Mouse (Mus musculus) forebrain, embryonic 13.5 days (tissue): ENCODE results near the gene Nap1l4. TPM values are rescaled to one million over a fixed set of nuclear protein-coding genes. Genes with fewer than 3 reads are reported as not detected.

Source experiments
- ATAC-seq: fragments of 200-750 bp; cut with Nextera tagmentation; 2 replicates; pipeline ENCODE4 v1.8.0; 2017
- H3K27ac ChIP-seq: fragments of 300-500 bp; sonication (generic); 2 replicates; pipeline ENCODE4 v1.5.1; 2015; ENCODE audit warnings: inconsistent platforms, mild to moderate bottlenecking, moderate library complexity
- H3K27me3 ChIP-seq: fragments of 300-500 bp; sonication (generic); 2 replicates; pipeline ENCODE4 v1.6.1; 2015; ENCODE audit warnings: mild to moderate bottlenecking, inconsistent platforms
- H3K36me3 ChIP-seq: fragments of 300-500 bp; sonication (generic); 2 replicates; pipeline ENCODE4 v1.6.1; 2015; ENCODE audit warnings: mild to moderate bottlenecking, inconsistent platforms; ENCODE audit not compliant: poor library complexity, severe bottlenecking
- H3K4me1 ChIP-seq: fragments of 300-500 bp; sonication (generic); 2 replicates; pipeline ENCODE4 v1.6.1; 2015; ENCODE audit warnings: inconsistent platforms
- H3K4me2 ChIP-seq: fragments of 300-500 bp; sonication (generic); 2 replicates; pipeline ENCODE4 v1.6.1; 2015; ENCODE audit warnings: inconsistent platforms, mild to moderate bottlenecking, moderate library complexity
- H3K4me3 ChIP-seq: fragments of 300-500 bp; sonication (generic); 2 replicates; pipeline ENCODE4 v1.5.1; 2015; ENCODE audit warnings: mild to moderate bottlenecking, inconsistent platforms
- H3K9ac ChIP-seq: fragments of 300-500 bp; sonication (generic); 2 replicates; pipeline ENCODE4 v1.6.1; 2015; ENCODE audit warnings: mild to moderate bottlenecking, inconsistent platforms
- H3K9me3 ChIP-seq: fragments of 300-500 bp; sonication (generic); replicated peaks from 2 replicates; pipeline ENCODE4 v1.6.1; 2016; ENCODE audit warnings: inconsistent platforms
- WGBS: fragments of 180-500 bp; shearing (Covaris S2); methylation state at CpG from one replicate; pipeline ENCODE4 v1.1.7; 2015; 5-methylcytosine and 5-hydroxymethylcytosine counted together
- polyA plus RNA-seq: library from polyadenylated mRNA; unstranded; fragments of >200 nt; fragmentation: Nextera tagmentation; extraction: Ambion mirVana; gene quantifications from 2 replicates; pipeline ENCODE4 v1.2.1, GENCODE M21; 2015

Nap1l4 gene
- polyA plus RNA-seq, 1 experiment from 2014 or later = 346 TPM

DNA sequence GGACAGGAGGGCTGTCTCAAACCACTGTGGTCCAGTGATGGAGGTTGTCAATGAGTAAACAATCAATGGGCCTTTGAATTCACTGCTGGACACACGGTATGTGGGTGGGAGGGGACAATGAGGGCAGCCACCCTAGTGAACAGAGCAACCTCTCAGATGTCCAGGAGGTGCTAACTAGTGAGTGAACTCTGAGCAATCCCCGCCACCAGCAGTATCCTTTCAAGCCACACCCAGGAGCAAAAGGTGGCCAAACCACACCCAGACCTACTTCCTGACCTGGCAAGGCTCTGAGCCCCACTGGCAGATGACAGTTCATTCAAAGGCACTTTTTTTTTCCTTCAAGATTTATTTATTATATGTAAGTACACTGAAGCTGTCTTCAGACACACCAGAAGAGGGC lies 48.0 kb downstream of the Nap1l4 start:
- H3K4me2 ChIP-seq = no peak overlapping the region
- no peak overlapping the region for H3K4me3 ChIP-seq
- H3K9ac ChIP-seq = no peak overlapping the region
- no peaks in the 10 kb centered on the region for H3K36me3 ChIP-seq
- H3K27me3 ChIP-seq = peaks cover 69% of the 10 kb centered on the region
- no peak for ATAC-seq
- WGBS = 61% methylated on average over 2 of the region's 2 CpGs
- H3K9me3 ChIP-seq = no peaks in the 10 kb centered on the region
- H3K27ac ChIP-seq = no peak overlapping the region
- peaks cover 15% of the 10 kb centered on the region for H3K4me1 ChIP-seq

GRCm38 (mm10) chr7:143498584-143498983 lies 50.3 kb downstream of the Nap1l4 start:
- Histone ChIP-seq H3K27ac (no peak overlapping the region), H3K4me3 (no peak overlapping the region), H3K9me3 (no peaks in the 10 kb centered on the region), H3K36me3 (no peaks in the 10 kb centered on the region), H3K4me2 (no peak overlapping the region), H3K9ac (no peak overlapping the region), H3K27me3 (peaks cover 50% of the 10 kb centered on the region), H3K4me1 (peaks cover 15% of the 10 kb centered on the region)
- whole genome bisulfite sequencing = 84% methylated on average over 4 of the region's 4 CpGs
- no peak for ATAC-seq

DNA sequence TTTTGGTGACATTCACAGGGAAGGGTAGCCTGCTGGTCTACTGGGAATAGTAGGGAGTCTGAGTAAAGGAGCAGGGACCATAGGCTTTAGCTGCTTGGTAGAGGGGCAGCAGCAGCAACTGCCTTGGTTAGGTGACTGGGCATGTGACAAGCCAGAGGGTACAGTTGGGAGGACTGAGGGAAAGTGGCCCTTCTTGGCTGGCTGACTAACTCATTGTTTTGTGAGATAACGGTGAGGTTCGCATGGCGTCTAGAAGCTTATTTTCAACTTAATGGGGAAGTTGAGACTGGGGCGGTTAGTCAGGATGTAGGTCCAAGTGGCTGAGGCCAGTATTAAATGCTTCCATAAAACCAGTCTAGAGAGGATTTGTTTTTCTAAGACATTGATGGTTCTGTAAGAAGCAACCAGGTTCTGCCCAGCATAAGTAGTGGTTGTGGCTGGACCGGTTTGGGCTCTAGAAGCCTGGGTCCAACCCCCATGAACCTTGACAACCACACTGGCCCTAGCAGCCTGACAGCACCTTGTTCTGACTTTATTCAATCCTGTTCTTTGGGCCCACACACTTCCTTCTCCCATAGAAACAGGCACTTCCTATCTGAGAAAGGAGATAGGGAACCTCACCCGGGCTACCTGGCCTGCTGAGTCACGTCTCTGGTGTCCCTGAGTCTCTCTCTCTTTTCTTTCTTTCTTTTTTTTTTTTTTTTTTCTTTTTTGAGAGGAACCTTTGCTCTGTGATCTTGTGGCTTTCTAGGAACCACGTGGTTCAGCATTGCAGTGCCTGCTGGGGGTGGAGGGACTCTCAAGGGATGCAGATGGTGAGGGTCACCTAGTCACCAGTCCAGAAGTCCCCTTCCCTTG lies 53.6 kb downstream of the Nap1l4 start:
- H3K9ac ChIP-seq = no peak overlapping the region
- no peak for ATAC-seq
- no peak overlapping the region for H3K27ac ChIP-seq
- no peak overlapping the region for H3K4me3 ChIP-seq
- no peaks in the 10 kb centered on the region for H3K4me1 ChIP-seq
- 76% methylated on average over 8 of the region's 8 CpGs for WGBS
- no peak overlapping the region for H3K4me2 ChIP-seq
- H3K36me3 ChIP-seq = no peaks in the 10 kb centered on the region
- H3K9me3 ChIP-seq = no peaks in the 10 kb centered on the region
- H3K27me3 ChIP-seq = peaks cover 21% of the 10 kb centered on the region

GRCm38 (mm10) chr7:143493616-143494126 lies 55.2 kb downstream of the Nap1l4 start:
- no peaks in the 10 kb centered on the region for H3K36me3 ChIP-seq
- H3K4me3 ChIP-seq = no peak overlapping the region
- H3K27me3 ChIP-seq = peaks cover 15% of the 10 kb centered on the region
- 84% methylated on average over 6 of the region's 6 CpGs for WGBS
- no peak overlapping the region for H3K9ac ChIP-seq
- no peaks in the 10 kb centered on the region for H3K9me3 ChIP-seq
- H3K4me2 ChIP-seq = no peak overlapping the region
- H3K27ac ChIP-seq = no peak overlapping the region
- no peak for ATAC-seq
- H3K4me1 ChIP-seq = no peaks in the 10 kb centered on the region

DNA sequence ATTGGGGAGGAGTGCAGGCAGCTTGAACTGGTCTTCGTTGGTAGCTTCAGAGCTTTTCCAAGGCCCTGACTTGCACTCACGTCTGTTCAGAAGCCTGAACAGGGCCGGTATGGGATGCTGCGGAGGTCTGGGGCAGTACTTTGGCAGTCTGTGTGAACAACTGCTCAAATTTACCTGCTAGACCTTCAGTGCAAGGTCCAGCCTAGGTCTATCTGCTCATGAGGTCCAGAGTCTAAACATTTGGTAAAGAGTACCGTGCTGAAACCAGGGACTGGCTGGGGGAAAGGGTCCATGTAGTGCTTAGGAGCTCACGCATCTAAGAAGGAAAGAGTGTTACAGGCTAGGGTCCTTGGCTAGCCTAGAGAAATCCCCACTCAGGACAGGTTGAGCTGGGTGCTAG lies 59.2 kb downstream of the Nap1l4 start:
- Histone ChIP-seq H3K4me3 (no peak overlapping the region), H3K4me2 (no peak overlapping the region), H3K9me3 (no peaks in the 10 kb centered on the region), H3K27me3 (peaks cover 15% of the 10 kb centered on the region; the same call in 1 of the 2 replicates), H3K27ac (no peak overlapping the region), H3K36me3 (no peaks in the 10 kb centered on the region), H3K4me1 (no peaks in the 10 kb centered on the region), H3K9ac (no peak overlapping the region)
- ATAC-seq = no peak
- whole genome bisulfite sequencing = 78% methylated on average over 6 of the region's 6 CpGs

- H3K36me3 ChIP-seq = no peaks in the 10 kb centered on the region
- H3K9ac ChIP-seq = no peak overlapping the region
- ATAC-seq = no peak
- H3K27me3 ChIP-seq = no peaks in the 10 kb centered on the region; the same call in 1 of the 2 replicates
- no peak overlapping the region for H3K27ac ChIP-seq
- no peaks in the 10 kb centered on the region for H3K9me3 ChIP-seq
- WGBS = 7% methylated on average over 6 of the region's 6 CpGs
- H3K4me3 ChIP-seq = no peak overlapping the region
- no peaks in the 10 kb centered on the region for H3K4me1 ChIP-seq
- no peak overlapping the region for H3K4me2 ChIP-seq
Measured at GRCm38 (mm10) chr7:143482541-143482940, 66.4 kb downstream of the Nap1l4 start.

DNA sequence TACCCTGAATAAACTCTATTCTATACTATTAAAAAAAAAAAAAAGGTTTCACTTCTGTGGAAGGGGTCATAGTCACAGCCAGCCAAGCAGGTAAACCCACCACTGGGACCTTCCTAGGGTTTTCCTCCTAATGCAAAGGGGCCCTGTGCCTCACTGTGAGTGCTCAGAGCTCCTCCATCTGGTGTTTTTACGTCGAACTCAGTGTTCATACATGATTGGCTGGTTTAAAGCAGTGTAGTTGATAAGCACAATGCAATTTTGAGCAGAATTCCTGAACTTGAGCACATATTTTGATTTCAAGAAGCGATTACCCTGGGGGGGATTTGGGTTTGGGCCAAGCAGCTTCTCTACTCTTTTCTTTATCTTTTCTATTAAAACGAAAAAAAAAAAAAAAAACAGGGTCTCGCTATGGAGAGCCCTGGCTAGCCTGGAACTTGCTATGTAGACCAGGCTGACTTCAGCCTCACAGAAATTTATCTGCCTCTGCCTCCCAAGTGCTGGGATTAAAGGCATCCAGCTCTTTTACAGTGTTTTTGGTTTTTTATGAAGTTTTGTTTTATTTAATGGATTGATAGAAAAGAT lies 67.0 kb downstream of the Nap1l4 start:
- Histone ChIP-seq H3K9me3 (no peaks in the 10 kb centered on the region), H3K9ac (no peak overlapping the region), H3K36me3 (no peaks in the 10 kb centered on the region), H3K27me3 (peaks cover 3% of the 10 kb centered on the region; the same call in 1 of the 2 replicates), H3K4me3 (no peak overlapping the region), H3K4me2 (no peak overlapping the region), H3K27ac (no peak overlapping the region), H3K4me1 (no peaks in the 10 kb centered on the region)
- 44% methylated on average over 5 of the region's 5 CpGs for WGBS
- ATAC-seq = no peak

DNA sequence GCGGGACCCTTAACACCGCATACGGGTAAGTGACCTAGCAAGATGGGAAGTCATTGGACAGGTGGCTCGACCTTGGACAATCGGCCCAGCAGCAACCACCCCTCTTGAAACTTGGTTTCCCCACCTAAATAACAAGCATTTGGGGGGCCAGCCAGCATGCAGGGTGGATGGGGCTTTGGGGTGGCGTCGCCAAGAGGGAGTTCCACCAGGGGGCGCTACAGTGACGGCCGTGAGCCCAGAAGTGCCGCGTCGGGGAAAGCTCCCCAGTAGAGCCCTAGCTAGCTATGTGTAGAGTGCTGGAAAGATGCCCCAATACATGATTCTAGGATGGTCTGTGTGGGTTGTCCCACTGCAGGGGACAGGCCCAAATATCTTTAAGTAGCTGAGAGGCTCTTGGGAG lies 68.4 kb downstream of the Nap1l4 start:
- H3K27ac ChIP-seq = no peak overlapping the region
- no peaks in the 10 kb centered on the region for H3K9me3 ChIP-seq
- H3K9ac ChIP-seq = no peak overlapping the region
- no peaks in the 10 kb centered on the region for H3K4me1 ChIP-seq
- no peak for ATAC-seq
- H3K27me3 ChIP-seq = peaks cover 9% of the 10 kb centered on the region; the same call in 1 of the 2 replicates
- H3K4me2 ChIP-seq = no peak overlapping the region
- no peaks in the 10 kb centered on the region for H3K36me3 ChIP-seq
- H3K4me3 ChIP-seq = no peak overlapping the region
- WGBS = 34% methylated on average over 13 of the region's 13 CpGs

GRCm38 (mm10) chr7:143477800-143478199 lies 71.1 kb downstream of the Nap1l4 start:
- H3K9ac ChIP-seq = no peak overlapping the region
- no peak overlapping the region for H3K27ac ChIP-seq
- no peak for ATAC-seq
- no peaks in the 10 kb centered on the region for H3K36me3 ChIP-seq
- no peak overlapping the region for H3K4me3 ChIP-seq
- H3K4me2 ChIP-seq = no peak overlapping the region
- H3K9me3 ChIP-seq = no peaks in the 10 kb centered on the region
- H3K27me3 ChIP-seq = peaks cover 10% of the 10 kb centered on the region; the same call in 1 of the 2 replicates
- 84% methylated on average over 5 of the region's 5 CpGs for WGBS
- no peaks in the 10 kb centered on the region for H3K4me1 ChIP-seq

DNA sequence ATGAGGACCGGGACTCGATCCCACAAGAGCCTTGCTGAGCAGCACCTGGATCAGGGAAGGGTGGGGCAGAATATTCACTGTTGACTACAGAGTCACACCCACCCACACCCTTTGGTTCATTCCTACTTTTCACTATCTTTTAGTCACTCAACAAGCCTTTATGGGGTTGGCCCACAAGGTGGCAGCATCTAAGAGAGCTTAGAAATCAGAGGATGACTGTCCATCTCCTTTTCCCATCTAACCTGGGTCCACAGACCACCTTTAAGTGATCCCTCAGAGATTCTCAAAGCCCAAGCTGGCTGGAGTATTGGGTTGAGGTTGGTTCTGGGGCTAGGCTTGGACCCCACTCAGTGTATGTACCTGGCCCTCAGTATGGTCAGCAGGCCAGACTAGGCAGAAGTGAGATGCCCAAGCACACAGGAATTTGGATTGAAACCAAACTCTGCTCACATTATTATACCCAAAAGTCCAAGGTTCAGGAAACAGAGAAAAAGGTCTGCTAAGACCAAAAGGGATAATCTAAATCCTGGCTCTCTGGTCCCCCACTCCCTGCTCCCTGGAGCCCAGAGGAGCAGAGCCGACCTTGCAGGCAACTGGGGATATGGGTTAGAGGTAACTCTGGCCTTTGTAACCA lies 72.1 kb downstream of the Nap1l4 start:
- no peaks in the 10 kb centered on the region for H3K36me3 ChIP-seq
- H3K27me3 ChIP-seq = peaks cover 10% of the 10 kb centered on the region; the same call in 1 of the 2 replicates
- 84% methylated on average over 3 of the region's 3 CpGs for WGBS
- H3K9me3 ChIP-seq = no peaks in the 10 kb centered on the region
- no peak overlapping the region for H3K4me2 ChIP-seq
- H3K4me1 ChIP-seq = no peaks in the 10 kb centered on the region
- H3K9ac ChIP-seq = no peak overlapping the region
- H3K27ac ChIP-seq = no peak overlapping the region
- H3K4me3 ChIP-seq = no peak overlapping the region
- ATAC-seq = no peak

DNA sequence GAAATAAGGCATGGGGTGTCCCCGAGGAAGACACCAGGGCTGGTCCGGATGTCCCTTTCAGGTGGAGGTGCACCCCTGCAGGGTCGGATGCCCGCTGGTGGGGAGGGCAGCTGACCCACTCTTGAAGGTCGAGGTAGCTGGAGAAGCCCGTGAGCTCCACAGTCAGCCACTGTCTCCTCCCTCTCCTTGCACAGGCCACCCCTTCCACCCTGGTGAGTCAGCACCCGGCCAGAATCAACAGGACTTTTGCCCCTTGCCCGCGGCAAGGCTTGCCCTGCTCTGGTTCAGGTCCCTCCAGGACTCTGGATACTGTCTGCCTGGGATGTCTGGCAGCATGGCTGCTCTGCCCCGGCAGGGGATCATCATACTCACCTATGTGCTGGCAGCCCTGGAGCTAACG lies 73.0 kb downstream of the Nap1l4 start:
- no peak overlapping the region for H3K27ac ChIP-seq
- no peaks in the 10 kb centered on the region for H3K9me3 ChIP-seq
- H3K27me3 ChIP-seq = peaks cover 14% of the 10 kb centered on the region; the same call in 1 of the 2 replicates
- no peaks in the 10 kb centered on the region for H3K4me1 ChIP-seq
- no peaks in the 10 kb centered on the region for H3K36me3 ChIP-seq
- H3K4me2 ChIP-seq = no peak overlapping the region
- ATAC-seq = no peak
- H3K9ac ChIP-seq = no peak overlapping the region; the same call in 1 of the 2 replicates
- WGBS = 84% methylated on average over 11 of the region's 11 CpGs
- no peak overlapping the region for H3K4me3 ChIP-seq

GRCm38 (mm10) chr7:143474811-143475210 lies 74.1 kb downstream of the Nap1l4 start:
- H3K27ac ChIP-seq = no peak overlapping the region
- no peaks in the 10 kb centered on the region for H3K4me1 ChIP-seq
- H3K9me3 ChIP-seq = no peaks in the 10 kb centered on the region
- 37% methylated on average over 10 of the region's 10 CpGs for WGBS
- no peak overlapping the region for H3K9ac ChIP-seq
- peaks cover 18% of the 10 kb centered on the region; the same call in 1 of the 2 replicates for H3K27me3 ChIP-seq
- ATAC-seq = no peak
- no peak overlapping the region for H3K4me3 ChIP-seq
- H3K36me3 ChIP-seq = no peaks in the 10 kb centered on the region
- H3K4me2 ChIP-seq = no peak overlapping the region
